Mouse (Mus musculus) layer of hippocampus, postnatal 36 days (tissue): ENCODE data around the gene Mrgpra2b. TPM values are rescaled to one million over a fixed set of nuclear protein-coding genes. Genes with fewer than 3 reads are reported as not detected.
"Not testable (repeated sequence)": the region's sequence is repeated elsewhere in the genome, so short reads cannot be mapped to it uniquely, and the experiment has no call there.

Experiments
- DNase-seq, 2 experiments: peaks; one replicate each; pipeline ENCODE4 v3.0.0; 2022
- total RNA-seq, 2 experiments: library from RNA; stranded (reverse); gene quantifications; 2 replicates each; pipeline ENCODE4 v1.2.3; 2021

The Mrgpra2b gene
- not detected for total RNA-seq

DNA sequence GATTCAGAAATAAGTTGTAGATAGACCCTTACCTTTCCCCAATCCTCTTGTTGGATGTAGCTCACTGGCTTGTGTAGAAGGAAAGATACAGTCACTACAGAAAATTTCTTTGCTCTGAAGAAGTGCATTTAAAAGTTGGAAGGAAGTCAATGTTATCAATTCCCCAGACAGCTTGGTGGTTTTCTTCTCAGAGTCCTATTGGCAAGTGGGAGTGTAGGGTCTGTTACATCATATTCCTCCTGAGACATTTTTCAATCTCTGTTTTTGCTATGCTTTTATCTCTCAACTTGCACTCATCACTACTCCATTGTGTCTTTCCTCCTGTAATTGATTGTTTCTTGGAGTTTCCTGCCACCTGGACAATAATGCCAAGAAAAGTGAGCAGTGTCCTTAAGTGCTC, at the start of gene Mrgpra2b:
Gene Mrgpra2b (minus strand): TSS at position 101 of the 400 bp plus-strand sequence.
- DNase-seq, result no peak

DNA sequence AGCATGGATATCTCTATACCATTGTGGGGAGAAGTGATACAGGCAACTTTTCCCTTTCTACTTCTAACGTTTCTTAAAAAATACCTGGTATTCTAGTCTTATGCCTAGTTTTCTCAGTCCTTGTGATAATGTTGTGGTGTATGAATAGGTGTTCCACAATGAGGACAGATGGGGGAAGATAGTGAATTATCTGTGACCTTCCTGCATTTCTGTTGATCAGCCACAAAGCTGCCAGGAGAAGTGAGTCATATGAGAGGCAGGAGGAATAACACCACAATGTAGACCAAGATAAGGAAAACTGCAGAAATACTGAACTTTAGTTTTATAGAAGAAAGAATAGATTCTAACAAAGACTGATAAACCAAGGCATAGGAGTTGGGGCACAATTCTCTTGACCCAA, 12.3 kb downstream of the Mrgpra2b start:
- DNase-seq, result no peak

DNA sequence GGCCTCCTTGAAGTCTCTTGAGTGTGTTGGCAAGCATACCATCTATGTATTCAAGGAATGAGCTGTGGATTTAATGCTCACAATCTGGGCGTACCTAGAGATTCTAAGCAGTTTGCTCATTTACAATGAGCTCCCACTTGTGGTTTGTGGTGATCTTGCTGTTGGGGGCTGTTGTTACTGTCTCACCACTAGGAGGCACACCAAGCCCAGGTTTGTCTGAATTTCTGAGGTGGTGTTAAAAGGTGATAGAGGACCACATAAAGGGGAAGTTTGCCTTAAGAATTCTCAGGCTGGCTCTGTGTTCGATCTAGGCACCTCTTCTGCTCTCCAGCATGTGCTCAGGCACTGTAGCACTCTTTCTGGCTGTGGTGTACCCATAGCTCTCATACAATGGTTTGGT, 13.6 kb downstream of the Mrgpra2b start:
- DNase-seq, result no peak

DNA sequence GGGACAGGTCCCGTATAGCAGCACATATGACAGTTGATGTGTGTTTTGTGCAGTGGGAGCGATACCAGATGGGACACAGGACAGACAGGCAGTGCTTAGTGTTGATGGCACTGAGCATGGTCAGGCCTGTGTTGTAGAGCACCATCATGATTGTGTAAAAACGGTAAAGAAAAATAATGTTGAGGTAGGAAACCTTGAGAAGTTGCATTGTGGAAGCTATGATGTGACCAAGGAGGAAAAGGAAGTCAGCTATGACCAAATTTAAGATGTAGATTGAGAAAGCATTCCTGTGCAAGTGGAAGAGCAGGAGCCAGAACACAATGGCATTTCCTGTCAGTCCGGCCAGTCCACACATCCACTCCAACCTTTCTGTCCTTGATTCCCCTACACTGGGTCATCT, 25.7 kb downstream of the Mrgpra2b start:
- no peak for DNase-seq

DNA sequence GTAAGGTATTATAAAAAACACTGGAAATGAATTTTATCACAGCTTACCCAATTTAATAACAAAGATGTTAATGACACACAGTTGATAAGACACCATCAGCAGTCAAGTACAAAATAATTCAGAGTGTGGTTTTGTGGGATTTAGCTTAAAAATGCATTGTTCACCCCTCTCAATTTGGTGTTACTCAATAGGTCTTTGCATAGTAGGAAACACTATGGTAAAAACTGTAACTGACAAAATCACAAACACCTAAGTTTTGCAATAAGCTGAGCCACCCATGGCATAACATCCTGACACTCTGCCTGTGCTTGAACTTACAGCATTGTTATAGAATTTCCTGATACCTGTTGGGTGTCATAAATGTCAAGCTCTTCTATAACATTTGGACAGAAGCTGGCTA, 37.4 kb downstream of the Mrgpra2b start:
- not testable (repeated sequence) for DNase-seq

DNA sequence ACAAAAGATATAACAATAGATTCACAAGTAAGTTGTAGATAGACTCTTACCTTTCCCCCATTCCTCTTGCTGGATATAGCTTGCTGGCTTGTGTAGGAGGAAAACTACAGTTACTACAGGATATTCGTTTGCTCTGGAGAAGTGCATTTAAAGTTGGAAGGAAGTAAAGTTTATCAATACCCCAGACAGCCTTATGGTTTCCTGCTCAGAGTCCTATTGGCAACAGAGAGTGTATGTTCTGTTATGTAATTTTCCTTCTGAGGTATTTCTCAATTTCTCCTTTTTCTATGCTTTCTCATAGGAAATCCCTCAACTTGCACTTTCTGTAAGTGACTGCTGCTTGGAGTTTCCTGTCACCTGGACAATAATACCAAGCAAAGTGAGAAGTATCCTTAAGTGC, 39.2 kb downstream of the Mrgpra2b start:
- not testable (repeated sequence) for DNase-seq

DNA sequence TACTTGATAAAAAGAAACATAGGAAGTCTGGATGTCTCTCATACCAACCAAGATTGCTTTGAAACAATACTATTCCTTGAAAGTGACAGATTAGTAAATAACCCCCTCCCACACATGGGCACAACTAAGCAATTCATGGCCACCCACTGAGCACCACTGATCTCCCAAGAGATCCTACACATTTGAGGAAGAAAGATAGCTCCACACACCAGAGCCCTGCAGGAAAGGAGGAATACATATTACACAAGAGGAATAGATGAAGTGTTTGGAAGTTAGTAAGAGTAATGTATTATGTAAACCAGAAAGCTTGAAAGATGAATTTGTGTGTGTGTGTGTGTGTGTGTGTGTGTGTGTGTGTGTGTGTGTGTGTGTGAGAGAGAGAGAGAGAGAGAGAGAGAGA, 45.5 kb downstream of the Mrgpra2b start:
- DNase-seq, result not testable (repeated sequence)

DNA sequence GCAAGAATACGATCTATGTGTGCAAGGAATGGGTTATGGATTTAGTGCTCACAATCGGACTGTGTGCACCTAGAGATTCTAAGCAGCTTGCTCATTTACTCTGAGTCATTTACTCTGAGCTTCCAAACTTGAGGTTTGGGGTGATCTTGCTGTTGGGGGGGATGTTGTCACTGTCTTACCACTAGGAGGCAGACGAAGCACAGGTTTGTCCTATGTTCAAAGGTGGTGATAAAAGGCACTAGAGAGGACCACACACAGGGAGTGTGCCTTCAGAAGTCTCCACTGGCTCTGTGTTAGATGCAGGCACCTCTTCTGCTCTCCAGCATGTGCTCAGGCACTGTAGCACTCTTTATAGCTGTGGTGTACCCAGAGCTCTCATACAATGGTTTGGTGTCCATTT, 54.8 kb downstream of the Mrgpra2b start:
- not testable (repeated sequence) for DNase-seq

DNA sequence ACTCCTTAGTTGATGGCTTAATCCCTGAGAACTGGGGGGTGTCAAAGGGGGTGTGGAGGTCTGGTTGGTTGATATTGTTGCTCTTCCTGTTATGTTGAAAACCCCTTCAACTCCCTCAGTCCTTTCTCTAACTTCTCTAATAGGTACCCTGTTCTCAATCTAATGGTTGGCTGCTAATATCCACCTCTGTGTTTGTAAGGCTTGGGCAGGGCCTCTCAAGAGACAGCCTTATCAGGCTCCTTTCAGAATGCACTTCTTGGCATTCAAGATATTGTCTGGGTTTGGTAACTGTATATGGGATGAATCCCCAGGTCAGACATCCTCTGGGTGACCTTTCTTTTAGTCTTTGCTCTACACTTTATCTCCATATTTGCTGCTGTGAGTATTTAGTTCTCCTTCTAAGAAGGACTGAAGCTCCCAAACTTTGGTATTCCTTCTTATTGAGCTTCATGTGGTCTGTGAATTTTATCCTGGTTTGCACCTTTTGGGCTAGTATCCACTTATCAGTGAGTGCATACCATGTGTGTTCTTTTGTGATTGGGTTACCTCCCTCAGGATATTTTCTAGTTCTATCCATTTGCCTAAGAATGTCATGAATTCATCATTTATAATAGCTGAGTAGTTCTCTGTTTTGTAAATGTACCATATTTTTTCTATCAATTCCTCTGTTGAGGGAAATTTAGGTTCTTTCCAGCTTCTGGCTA, 63.2 kb downstream of the Mrgpra2b start:
- not testable (repeated sequence) for DNase-seq

DNA sequence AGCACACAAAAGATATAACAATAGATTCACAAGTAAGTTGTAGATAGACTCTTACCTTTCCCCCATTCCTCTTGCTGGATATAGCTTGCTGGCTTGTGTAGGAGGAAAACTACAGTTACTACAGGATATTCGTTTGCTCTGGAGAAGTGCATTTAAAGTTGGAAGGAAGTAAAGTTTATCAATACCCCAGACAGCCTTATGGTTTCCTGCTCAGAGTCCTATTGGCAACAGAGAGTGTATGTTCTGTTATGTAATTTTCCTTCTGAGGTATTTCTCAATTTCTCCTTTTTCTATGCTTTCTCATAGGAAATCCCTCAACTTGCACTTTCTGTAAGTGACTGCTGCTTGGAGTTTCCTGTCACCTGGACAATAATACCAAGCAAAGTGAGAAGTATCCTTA, 76.6 kb downstream of the Mrgpra2b start, which contains the start of gene Mrgpra2a:
Gene Mrgpra2a (minus strand): TSS at position 125 of the 400 bp plus-strand sequence.
- not testable (repeated sequence) for DNase-seq

DNA sequence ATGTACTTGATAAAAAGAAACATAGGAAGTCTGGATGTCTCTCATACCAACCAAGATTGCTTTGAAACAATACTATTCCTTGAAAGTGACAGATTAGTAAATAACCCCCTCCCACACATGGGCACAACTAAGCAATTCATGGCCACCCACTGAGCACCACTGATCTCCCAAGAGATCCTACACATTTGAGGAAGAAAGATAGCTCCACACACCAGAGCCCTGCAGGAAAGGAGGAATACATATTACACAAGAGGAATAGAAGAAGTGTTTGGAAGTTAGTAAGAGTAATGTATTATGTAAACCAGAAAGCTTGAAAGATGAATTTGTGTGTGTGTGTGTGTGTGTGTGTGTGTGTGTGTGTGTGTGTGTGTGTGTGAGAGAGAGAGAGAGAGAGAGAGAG, 82.9 kb downstream of the Mrgpra2b start:
- DNase-seq, result not testable (repeated sequence)

DNA sequence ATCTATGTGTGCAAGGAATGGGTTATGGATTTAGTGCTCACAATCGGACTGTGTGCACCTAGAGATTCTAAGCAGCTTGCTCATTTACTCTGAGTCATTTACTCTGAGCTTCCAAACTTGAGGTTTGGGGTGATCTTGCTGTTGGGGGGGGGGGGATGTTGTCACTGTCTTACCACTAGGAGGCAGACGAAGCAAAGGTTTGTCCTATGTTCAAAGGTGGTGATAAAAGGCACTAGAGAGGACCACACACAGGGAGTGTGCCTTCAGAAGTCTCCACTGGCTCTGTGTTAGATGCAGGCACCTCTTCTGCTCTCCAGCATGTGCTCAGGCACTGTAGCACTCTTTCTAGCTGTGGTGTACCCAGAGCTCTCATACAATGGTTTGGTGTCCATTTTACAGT, 92.2 kb downstream of the Mrgpra2b start:
- not testable (repeated sequence) for DNase-seq

DNA sequence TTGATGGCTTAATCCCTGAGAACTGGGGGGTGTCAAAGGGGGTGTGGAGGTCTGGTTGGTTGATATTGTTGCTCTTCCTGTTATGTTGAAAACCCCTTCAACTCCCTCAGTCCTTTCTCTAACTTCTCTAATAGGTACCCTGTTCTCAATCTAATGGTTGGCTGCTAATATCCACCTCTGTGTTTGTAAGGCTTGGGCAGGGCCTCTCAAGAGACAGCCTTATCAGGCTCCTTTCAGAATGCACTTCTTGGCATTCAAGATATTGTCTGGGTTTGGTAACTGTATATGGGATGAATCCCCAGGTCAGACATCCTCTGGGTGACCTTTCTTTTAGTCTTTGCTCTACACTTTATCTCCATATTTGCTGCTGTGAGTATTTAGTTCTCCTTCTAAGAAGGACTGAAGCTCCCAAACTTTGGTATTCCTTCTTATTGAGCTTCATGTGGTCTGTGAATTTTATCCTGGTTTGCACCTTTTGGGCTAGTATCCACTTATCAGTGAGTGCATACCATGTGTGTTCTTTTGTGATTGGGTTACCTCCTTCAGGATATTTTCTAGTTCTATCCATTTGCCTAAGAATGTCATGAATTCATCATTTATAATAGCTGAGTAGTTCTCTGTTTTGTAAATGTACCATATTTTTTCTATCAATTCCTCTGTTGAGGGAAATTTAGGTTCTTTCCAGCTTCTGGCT, 100.7 kb downstream of the Mrgpra2b start:
- DNase-seq, result not testable (repeated sequence)

Other genes with a start within 250 kb of the Mrgpra2b start
- not detected for gene Mrgpra1, start 174.6 kb downstream of the Mrgpra2b start, total RNA-seq
- not detected for gene Mrgpra2a, start 76.7 kb downstream of the Mrgpra2b start, total RNA-seq
- not detected for gene Mrgpra3, start 72.5 kb upstream of the Mrgpra2b start, total RNA-seq